In genomic region chr2:80079618-80080017, GRCm38 (mm10) we compare ENCODE assay signal across 19 mouse cellular contexts. TPM values are rescaled to one million over a fixed set of nuclear protein-coding genes. Genes with fewer than 3 reads are reported as not detected.
"Had no signal": no experiment of that assay in that cellular context is flagged by ENCODE, and none has a peak within 500 bp of the region (broad histone marks: within the 10 kb centered on the region; RNA-seq: fewer than 3 reads in every experiment).

No protein-coding gene starts in this region.

- H3K36me3 ChIP-seq: liver, embryonic 15.5 days; midbrain, embryonic 13.5 days; midbrain, embryonic 15.5 days; neural tube, embryonic 12.5 days had no signal

- H3K4me2 ChIP-seq: liver, embryonic 15.5 days; lung, embryonic 14.5 days; midbrain, embryonic 11.5 days; midbrain, embryonic 13.5 days; midbrain, embryonic 15.5 days; neural tube, embryonic 12.5 days had no signal

- H3K9me3 ChIP-seq: liver, embryonic 15.5 days; midbrain, embryonic 13.5 days; midbrain, embryonic 15.5 days; neural tube, embryonic 12.5 days had no signal

- H3K27ac ChIP-seq: liver, embryonic 15.5 days; midbrain, embryonic 13.5 days; midbrain, embryonic 15.5 days; neural tube, embryonic 12.5 days had no signal

- DNase-seq: lung, adult 18-20 months; lung, embryonic 14.5 days; lung, postnatal 10 days; retina, postnatal 1 day; right cerebral cortex, adult 18-20 months; right cerebral cortex, postnatal 25 days; right cerebral cortex, postnatal 4 days; spleen, adult 18-20 months; thymus, adult 18-20 months; thymus, postnatal 14 days; thymus, postnatal 36 days had no signal

- H3K4me1 ChIP-seq: liver, embryonic 15.5 days; midbrain, embryonic 13.5 days; midbrain, embryonic 15.5 days; neural tube, embryonic 12.5 days had no signal

- H3K4me3 ChIP-seq: liver, embryonic 15.5 days; megakaryocyte, embryonic 14.5 days; midbrain, embryonic 13.5 days; midbrain, embryonic 15.5 days; neural tube, embryonic 12.5 days had no signal

- H3K9ac ChIP-seq: liver, embryonic 15.5 days; lung, embryonic 14.5 days; midbrain, embryonic 13.5 days; midbrain, embryonic 15.5 days; neural tube, embryonic 12.5 days had no signal

- ATAC-seq: midbrain, embryonic 13.5 days; midbrain, embryonic 15.5 days had no signal

- H3K27me3 ChIP-seq: liver, embryonic 15.5 days; midbrain, embryonic 13.5 days; midbrain, embryonic 15.5 days; neural tube, embryonic 12.5 days had no signal

RNA-seq across cellular contexts. Expression of gene Pde1a, which starts 49.6 kb away (rescaled TPM):
- total RNA-seq: monocyte, adult 5-6 weeks had no signal
- polyA plus RNA-seq: macrophage had no signal
